Mouse (Mus musculus) C2C12 (cell line): ENCODE results near the gene Wnt4.

Experiments used
- CTCF ChIP-seq: IDR thresholded peaks from one replicate; pipeline ENCODE4 v1.5.1; 2011; ENCODE audit not compliant: control insufficient read depth, insufficient read depth, insufficient read length
- MAX ChIP-seq: IDR thresholded peaks from one replicate; pipeline ENCODE4 v1.6.1; 2011; ENCODE audit warnings: mild to moderate bottlenecking, control low read depth
- MYOD1 ChIP-seq: IDR thresholded peaks from one replicate; pipeline ENCODE4 v1.6.1; 2011; ENCODE audit warnings: low read depth; ENCODE audit not compliant: control insufficient read depth, insufficient read length

DNA sequence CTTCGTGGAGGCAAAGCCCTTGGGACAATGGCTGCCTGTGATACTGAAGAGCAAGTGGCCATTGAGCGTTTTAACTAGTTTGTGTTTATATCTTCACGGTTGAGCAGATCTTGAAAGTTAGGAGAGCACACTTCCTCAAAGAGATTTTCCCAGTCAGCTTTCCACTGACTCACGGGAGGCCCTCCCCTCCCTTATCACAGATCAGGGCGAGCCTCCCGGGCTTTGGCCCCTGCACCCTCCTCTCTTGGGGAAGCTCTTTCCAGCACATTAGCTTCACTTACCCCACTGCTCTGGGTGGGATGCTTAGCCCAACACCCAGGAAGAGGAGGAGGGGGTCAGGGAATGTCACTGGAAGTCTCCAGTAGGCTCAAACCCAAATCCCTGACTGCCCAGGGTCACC lies 3.0 kb upstream of the Wnt4 start:
- no peak for TF ChIP-seq CTCF
- no peak for TF ChIP-seq MAX
- TF ChIP-seq MYOD1 = no peak
